Mouse (Mus musculus): ENCODE measurements around the gene Jmjd1c.
A peak's percentile ranks its signal among the peaks of the same experiment; 100 is the strongest.

Jmjd1c gene

DNA sequence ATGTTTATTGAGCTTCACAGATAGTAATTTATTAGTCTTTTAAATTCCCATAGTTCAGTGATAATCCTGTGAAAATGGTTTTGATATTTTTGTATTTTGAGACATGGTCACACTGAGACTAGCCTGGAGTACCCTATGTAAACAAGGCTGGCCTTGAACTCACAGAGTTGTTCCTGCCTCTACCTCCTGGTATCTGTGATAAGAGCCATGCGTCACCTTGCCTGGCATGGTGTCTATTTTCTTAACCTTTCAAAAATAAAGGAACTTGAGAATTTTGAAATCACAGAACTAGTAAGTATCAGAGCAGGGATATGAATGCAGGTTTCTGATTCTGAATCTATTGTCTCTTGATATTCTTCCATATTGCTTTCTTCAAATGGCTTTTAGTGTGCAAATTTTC lies 35.8 kb downstream of the Jmjd1c start:
- DNase-seq (ENCODE audit: low spot score) = no peak

GRCm38 (mm10) chr10:67134322-67134721 lies 38.4 kb downstream of the Jmjd1c start:
- no peak for DNase-seq (ENCODE audit: low spot score)

DNA sequence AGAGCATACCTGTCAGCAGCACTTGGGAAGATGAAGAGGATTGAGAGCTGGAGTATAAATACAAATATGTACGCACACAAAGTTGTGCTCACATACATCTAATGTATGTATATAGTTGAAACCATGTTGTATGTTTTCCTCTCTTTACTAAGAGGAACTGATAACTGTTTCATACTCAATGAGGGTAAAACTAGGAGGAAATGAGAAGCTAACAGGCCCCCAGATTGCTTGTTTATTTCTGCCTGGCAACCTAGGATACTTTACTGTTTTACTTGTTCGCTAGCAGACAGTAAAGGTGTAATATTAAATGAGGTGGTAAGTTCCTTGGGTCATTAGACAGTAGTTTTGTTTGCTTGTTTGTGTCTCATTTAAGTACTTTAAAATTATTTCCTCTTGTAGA lies 41.5 kb downstream of the Jmjd1c start:
- no peak for DNase-seq (ENCODE audit: low spot score)

- DNase-seq (ENCODE audit: low spot score) = no peak
These were observed 47.7 kb downstream of the Jmjd1c start for GRCm38 (mm10) chr10:67143661-67144060.

- DNase-seq (ENCODE audit: low spot score) = no peak
These were observed 48.3 kb downstream of the Jmjd1c start for GRCm38 (mm10) chr10:67144269-67144668.

GRCm38 (mm10) chr10:67145623-67146022 lies 49.7 kb downstream of the Jmjd1c start:
- DNase-seq (ENCODE audit: low spot score) = no peak

- no peak for DNase-seq (ENCODE audit: low spot score)
These were observed 55.8 kb downstream of the Jmjd1c start for GRCm38 (mm10) chr10:67151766-67152165.

DNA sequence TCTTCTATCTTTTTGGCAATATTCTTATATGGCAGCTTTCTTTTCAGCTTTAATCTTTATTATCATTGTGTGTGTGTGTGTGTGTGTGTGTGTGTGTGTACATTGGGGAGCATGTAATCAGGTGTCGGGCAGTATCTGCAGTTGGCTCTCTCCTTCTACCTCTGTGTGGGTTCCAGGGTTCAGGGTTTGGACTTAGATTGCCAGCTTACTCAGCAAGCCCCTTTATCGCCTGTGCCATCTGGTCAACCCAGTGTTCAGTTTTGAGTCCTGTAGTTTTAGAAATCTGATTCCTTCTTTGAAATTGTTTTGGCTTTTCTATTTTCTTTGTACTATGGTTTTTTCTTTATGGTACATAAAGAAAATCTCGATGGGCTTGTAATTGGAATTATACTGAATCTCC lies 58.7 kb downstream of the Jmjd1c start:
- DNase-seq (ENCODE audit: low spot score) = no peak

GRCm38 (mm10) chr10:67174049-67174448 lies 78.1 kb downstream of the Jmjd1c start:
- DNase-seq (ENCODE audit: low spot score) = no peak

GRCm38 (mm10) chr10:67176031-67176430 lies 80.1 kb downstream of the Jmjd1c start:
- DNase-seq (ENCODE audit: low spot score) = no peak

DNA sequence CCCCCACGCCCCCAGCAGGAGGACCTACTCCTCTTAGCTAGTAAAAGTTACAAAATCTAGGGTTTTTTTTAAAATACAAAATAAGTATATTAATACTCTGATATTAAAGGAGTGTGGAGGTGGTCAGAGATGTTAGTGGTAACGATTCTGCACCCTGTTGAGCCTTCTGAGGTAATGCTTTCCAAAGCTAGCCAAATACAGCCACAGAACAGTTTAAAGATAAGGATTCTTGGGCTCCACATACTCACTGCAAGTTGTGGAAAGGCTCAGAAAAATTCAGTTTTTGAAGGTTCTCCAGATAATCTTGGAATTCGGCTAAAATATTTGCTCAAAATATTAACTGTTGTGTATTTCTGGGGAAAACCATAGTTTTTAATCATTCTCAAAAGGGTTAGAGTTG lies 81.0 kb downstream of the Jmjd1c start:
- DNase-seq (ENCODE audit: low spot score) = no peak

- DNase-seq (ENCODE audit: low spot score) = no peak
These were observed 81.5 kb downstream of the Jmjd1c start for GRCm38 (mm10) chr10:67177410-67177809.

- no peak for DNase-seq (ENCODE audit: low spot score)
These were observed 84.1 kb downstream of the Jmjd1c start for GRCm38 (mm10) chr10:67180021-67180420.

DNA sequence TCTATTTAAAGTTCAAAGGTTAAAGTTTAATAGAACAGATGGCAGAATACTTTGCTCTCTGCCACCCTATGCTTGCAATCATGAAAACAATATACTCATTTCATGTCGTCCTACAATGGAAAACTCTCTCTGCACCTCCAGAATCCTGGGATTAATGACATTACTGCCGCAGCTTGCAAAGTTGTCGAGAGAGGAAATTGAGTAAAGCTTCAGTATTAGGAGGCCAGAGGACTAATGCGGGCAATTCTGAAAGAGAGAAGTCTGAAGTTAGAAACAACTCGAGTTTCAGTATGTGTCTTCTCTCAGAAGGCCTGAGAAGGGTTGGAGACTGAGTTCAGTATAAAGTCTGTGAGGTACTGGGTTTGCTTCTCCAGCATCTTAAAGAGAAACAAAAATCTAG lies 84.9 kb downstream of the Jmjd1c start:
- no peak for DNase-seq (ENCODE audit: low spot score)

GRCm38 (mm10) chr10:67182651-67183050 lies 86.7 kb downstream of the Jmjd1c start:
- DNase-seq (ENCODE audit: low spot score) = no peak

- DNase-seq (ENCODE audit: low spot score) = no peak
These were observed 87.2 kb downstream of the Jmjd1c start for GRCm38 (mm10) chr10:67183086-67183485.

GRCm38 (mm10) chr10:67184441-67185070 lies 88.6 kb downstream of the Jmjd1c start:
- no peak for DNase-seq (ENCODE audit: low spot score)

GRCm38 (mm10) chr10:67185491-67186081 lies 89.7 kb downstream of the Jmjd1c start:
- peak; percentile 72 for DNase-seq (ENCODE audit: low spot score)

DNA sequence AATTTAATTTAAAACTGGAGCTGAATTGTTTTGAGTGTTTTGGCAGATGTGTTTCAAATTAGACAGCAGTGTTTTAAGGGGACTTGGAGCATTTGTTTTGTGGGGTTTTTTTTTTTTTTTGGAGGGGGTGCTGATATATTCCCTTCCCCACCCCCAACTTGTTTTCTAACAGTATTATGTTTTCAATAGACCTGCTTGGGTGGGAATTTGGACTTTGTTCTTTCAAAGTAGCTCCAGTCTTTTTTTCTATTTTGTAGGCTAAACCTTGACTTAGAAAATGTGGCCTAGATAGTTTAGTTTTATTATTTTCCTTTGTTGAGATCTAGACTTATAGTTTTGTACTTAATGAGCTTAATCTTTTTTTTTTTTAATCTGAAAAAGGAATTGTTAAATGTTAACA lies 90.6 kb downstream of the Jmjd1c start:
- DNase-seq (ENCODE audit: low spot score) = no peak

- no peak for DNase-seq (ENCODE audit: low spot score)
These were observed 91.1 kb downstream of the Jmjd1c start for GRCm38 (mm10) chr10:67187001-67187453.

- DNase-seq (ENCODE audit: low spot score) = no peak
These were observed 92.0 kb downstream of the Jmjd1c start for GRCm38 (mm10) chr10:67187952-67188351.

DNA sequence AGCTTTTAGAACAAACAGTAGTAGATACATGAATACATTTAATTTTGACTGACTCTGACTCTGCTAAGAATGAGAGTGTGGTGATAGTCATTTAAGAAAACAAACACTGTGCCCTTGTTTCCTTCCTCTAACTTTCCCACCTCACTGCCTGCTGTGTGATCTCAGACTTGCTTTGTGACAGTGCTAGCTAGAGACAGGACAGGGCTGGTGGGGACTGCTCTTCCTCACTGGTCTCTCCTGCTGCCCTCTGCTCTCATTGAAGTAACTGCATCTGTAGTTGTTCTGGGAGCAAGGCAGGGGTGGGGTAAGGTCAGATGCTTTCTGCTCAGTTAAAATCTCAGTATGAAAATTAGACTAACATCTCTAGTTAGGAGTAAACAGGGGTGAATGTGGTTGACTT lies 93.1 kb downstream of the Jmjd1c start:
- no peak for DNase-seq (ENCODE audit: low spot score)

DNA sequence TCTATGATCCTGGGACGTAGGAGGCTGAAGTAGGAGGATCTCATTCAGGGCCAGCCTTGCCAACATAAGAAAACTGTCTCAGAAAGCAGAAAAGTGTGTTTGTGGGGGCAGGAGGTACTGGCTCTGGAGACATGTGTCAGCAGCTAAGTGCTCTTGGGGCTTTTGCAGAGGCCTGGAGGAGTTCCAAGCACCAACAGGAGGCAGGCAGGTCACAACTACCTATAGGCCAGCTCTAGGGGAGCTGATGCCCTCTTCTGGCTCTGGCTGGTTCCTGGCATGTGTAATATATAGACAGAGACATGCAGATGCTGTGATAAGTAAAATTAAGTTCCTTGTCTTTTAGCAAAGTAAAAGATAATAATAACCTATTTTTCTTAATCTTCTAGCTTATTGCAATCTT lies 94.3 kb downstream of the Jmjd1c start:
- no peak for DNase-seq (ENCODE audit: low spot score)

DNA sequence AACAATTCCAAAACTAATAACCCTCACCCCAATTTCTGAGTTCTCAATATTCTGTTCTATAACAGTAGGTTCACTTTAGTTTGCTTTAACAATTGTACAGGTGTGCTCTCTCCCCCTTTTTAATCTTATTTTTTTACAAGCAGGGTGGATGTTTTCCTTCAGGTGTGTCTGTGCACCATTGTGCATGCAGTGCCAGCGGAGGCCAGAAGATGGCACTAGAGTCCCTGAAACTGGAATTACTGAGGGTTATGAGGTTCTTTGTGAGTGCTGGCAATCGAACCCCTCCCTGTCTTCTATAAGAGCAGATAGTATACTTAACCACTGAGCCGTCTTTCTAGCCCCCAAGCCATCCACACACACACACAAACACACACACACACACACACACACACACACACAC lies 96.4 kb downstream of the Jmjd1c start:
- no peak for DNase-seq (ENCODE audit: low spot score)

All from left cerebral cortex, adult 11 months (tissue).